Mouse (Mus musculus): ENCODE data around the gene Gdf11.

DNA sequence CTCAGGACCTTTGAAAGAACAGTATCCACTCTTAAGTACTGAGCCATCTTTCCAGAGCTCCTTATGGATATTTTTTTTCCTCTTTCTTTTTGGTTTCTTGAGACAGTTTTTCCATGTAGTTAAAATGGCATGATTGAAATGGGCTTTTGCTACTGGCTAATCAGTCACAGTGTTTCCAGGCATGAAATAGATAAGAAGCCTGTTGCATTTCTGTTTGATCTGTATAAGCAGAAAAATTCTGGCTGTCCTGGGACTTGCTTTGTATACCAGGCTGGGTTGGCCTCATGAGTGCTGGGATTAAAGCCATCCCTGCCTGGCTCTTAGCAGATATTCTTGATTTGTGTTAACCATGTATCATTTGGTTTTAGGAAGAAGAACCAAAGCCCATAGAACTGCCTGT is 52.1 kb downstream of the Gdf11 start:
- TF ChIP-seq EP300 (IDR thresholded peaks at IDR 0.05; ENCODE audit: insufficient read depth, low read depth, low read length) (no peak), CTCF (IDR thresholded peaks at IDR 0.05; ENCODE audit: low read depth, low read length) (no peak)

All from ES-Bruce4 (cell line).